Mouse (Mus musculus) heart, embryonic 13.5 days (tissue): ENCODE data around the gene Tirap. TPM values are rescaled to one million over a fixed set of nuclear protein-coding genes. Genes with fewer than 3 reads are reported as not detected.

Source experiments
- ATAC-seq: fragments of 200-750 bp; cut with Nextera tagmentation; 2 replicates; pipeline ENCODE4 v1.8.0; 2017; ENCODE audit warnings: moderate TSS enrichment; ENCODE audit not compliant: insufficient number of reproducible peaks, low FRiP score, low TSS enrichment; ENCODE audit errors: extremely low read depth
- H3K27ac ChIP-seq: fragments of 300-500 bp; sonication (generic); replicated peaks from 2 replicates; pipeline ENCODE4 v1.5.1; 2015; ENCODE audit warnings: moderate library complexity, mild to moderate bottlenecking, inconsistent platforms
- H3K27me3 ChIP-seq: fragments of 300-500 bp; sonication (generic); replicated peaks from 2 replicates; pipeline ENCODE4 v1.6.1; 2015; ENCODE audit warnings: mild to moderate bottlenecking, inconsistent platforms
- H3K36me3 ChIP-seq: fragments of 300-500 bp; sonication (generic); 2 replicates; pipeline ENCODE4 v1.6.1; 2015; ENCODE audit warnings: mild to moderate bottlenecking, inconsistent platforms
- H3K4me1 ChIP-seq: fragments of 300-500 bp; sonication (generic); 2 replicates; pipeline ENCODE4 v1.6.1; 2015; ENCODE audit warnings: inconsistent platforms
- H3K4me2 ChIP-seq: fragments of 300-500 bp; sonication (generic); 2 replicates; pipeline ENCODE4 v1.6.1; 2015; ENCODE audit warnings: inconsistent platforms, mild to moderate bottlenecking, moderate library complexity
- H3K4me3 ChIP-seq: fragments of 300-500 bp; sonication (generic); 2 replicates; pipeline ENCODE4 v1.5.1; 2015; ENCODE audit warnings: moderate library complexity, mild to moderate bottlenecking, inconsistent platforms
- H3K9ac ChIP-seq: fragments of 300-500 bp; sonication (generic); 2 replicates; pipeline ENCODE4 v1.6.1; 2015; ENCODE audit warnings: inconsistent platforms, mild to moderate bottlenecking, moderate library complexity
- H3K9me3 ChIP-seq: fragments of 300-500 bp; sonication (generic); 2 replicates; pipeline ENCODE4 v1.6.1; 2016; ENCODE audit warnings: inconsistent platforms
- WGBS: fragments of 180-500 bp; shearing (Covaris S2); methylation state at CpG from one replicate; pipeline ENCODE4 v1.1.7; 2015; ENCODE audit warnings: mixed read lengths; 5-methylcytosine and 5-hydroxymethylcytosine counted together
- polyA plus RNA-seq: library from polyadenylated mRNA; unstranded; fragments of >200 nt; fragmentation: Nextera tagmentation; extraction: Ambion mirVana; gene quantifications from 2 replicates; pipeline ENCODE4 v1.2.1, GENCODE M21; 2015

Tirap gene
- polyA plus RNA-seq, 1 experiment from 2014 or later = 8.1 TPM

DNA sequence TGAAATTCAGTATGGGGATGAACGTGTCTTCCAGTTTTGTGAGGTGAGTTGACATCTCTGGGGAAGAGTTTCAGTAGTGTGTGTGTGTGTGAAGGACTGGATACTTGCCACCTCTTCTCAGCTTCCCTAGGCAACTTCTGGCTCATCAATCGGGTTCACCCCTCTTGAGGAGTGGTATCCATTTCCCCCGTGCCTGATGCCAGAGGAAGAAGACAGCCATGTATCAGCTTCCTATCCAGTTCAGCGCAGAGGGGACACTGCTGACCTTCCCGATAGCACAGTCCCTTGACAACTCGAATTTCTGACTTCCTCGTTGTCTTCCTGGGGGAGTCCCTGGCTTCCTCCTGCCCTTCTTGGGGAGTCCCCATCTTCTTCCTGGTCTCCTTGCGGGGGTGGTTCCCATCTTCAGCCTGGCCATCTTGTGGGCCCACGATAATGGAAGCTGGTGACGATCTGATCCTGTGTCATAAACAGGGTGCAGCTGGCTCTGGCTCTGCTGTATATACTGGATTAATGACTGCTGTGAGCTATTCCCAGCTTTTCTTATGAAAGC is 12.7 kb downstream of the Tirap start:
- no peak for ATAC-seq

DNA sequence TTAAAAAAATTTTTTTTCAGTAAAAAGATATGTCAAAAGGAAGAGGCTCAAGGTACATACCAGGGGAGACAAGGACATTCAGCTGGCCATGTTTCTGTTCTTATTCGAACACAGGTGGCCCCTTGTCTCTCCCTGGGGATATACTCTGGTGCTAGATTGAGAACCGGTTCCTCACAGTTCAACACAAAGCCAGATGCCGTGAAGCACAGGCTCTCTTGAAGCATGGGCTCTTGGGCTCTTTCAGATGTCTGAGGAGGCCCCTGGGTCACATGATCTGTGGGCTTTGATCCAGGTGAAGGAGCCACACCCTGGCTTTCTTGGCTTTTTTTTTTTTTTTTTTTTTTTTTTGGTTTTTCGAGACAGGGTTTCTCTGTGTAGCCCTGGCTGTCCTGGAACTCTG is 13.7 kb downstream of the Tirap start:
- ATAC-seq = no peak
- WGBS = 71% methylated on average over 4 of the region's 4 CpGs
- Histone ChIP-seq H3K4me2 (no peak overlapping the region), H3K9ac (no peak overlapping the region), H3K36me3 (peaks cover 54% of the 10 kb centered on the region), H3K9me3 (no peaks in the 10 kb centered on the region), H3K27ac (no peak overlapping the region), H3K4me3 (no peak overlapping the region), H3K27me3 (no peaks in the 10 kb centered on the region), H3K4me1 (no peaks in the 10 kb centered on the region)

More for the DNA sequence above, 12.7 kb downstream of the Tirap start:
- Histone ChIP-seq H3K4me2 (no peak overlapping the region), H3K27me3 (no peaks in the 10 kb centered on the region), H3K4me3 (no peak overlapping the region), H3K4me1 (no peaks in the 10 kb centered on the region), H3K36me3 (peaks cover 57% of the 10 kb centered on the region), H3K9ac (no peak overlapping the region), H3K27ac (no peak overlapping the region), H3K9me3 (no peaks in the 10 kb centered on the region)
- WGBS = 80% methylated on average over 10 of the region's 10 CpGs

- WGBS = 61% methylated on average over 5 of the region's 5 CpGs
Observed at GRCm38 (mm10) chr9:35183359-35183758, 16.7 kb downstream of the Tirap start.

DNA sequence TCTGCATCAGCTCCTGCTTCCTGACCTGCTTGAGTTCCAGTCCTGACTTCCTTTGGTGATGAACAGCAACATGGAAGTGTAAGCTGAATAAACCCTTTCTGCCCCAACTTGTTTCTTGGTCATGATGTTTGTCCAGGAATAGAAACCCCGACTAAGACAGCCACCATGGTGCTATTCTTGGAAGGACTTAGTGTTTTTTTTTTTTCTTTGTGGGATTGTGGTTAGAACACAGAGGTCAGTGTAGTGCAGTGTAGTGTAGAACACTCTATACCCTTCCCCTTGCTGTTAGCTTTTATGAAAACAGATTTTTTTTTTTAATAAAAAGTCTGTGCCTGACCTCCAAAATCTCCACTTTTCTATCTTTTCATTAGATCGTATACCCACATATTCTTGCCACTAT is 17.3 kb downstream of the Tirap start:
- 68% methylated on average over 2 of the region's 2 CpGs for WGBS
- H3K27ac ChIP-seq = no peak overlapping the region
- no peak overlapping the region for H3K9ac ChIP-seq
- no peaks in the 10 kb centered on the region for H3K9me3 ChIP-seq
- no peak overlapping the region for H3K4me3 ChIP-seq
- ATAC-seq = no peak
- H3K27me3 ChIP-seq = no peaks in the 10 kb centered on the region
- peaks cover 18% of the 10 kb centered on the region for H3K36me3 ChIP-seq
- no peak overlapping the region for H3K4me2 ChIP-seq
- no peaks in the 10 kb centered on the region for H3K4me1 ChIP-seq

More at GRCm38 (mm10) chr9:35183359-35183758, 16.7 kb downstream of the Tirap start:
- H3K36me3 ChIP-seq = peaks cover 23% of the 10 kb centered on the region
- no peak overlapping the region for H3K27ac ChIP-seq
- no peak overlapping the region for H3K9ac ChIP-seq
- no peaks in the 10 kb centered on the region for H3K9me3 ChIP-seq
- H3K4me2 ChIP-seq = no peak overlapping the region
- H3K4me3 ChIP-seq = no peak overlapping the region
- ATAC-seq = no peak
- H3K27me3 ChIP-seq = no peaks in the 10 kb centered on the region
- no peaks in the 10 kb centered on the region for H3K4me1 ChIP-seq

DNA sequence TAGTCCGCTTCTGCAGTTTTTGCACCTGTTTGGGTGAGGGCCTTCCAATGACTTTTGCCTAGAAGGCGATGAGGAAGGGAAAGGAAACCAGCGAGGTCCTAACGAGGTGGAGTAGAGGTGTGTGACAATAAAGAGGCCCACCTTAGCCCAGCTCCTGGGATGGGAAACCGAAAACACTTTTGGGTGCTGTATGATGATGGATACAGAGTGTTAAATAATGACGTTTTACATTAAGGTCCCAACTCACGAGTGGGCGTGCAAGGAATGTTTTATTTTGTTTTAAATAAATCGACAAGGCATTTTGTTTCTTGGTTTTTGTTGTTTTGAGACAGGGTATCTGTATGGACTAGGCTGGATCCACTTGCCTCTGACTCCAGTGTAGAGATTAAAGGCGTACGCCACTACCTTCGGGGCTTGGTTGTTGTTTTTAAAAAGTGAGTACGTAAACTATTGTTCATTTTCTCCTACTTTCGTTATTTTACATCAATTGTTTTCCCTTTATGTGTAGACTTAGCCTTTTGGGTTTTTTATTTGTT is 23.9 kb downstream of the Tirap start:
- H3K4me1 ChIP-seq = peaks cover 15% of the 10 kb centered on the region
- ATAC-seq = no peak
- H3K9ac ChIP-seq = peak overlapping the region; percentile 83
- no peaks in the 10 kb centered on the region for H3K27me3 ChIP-seq
- peak overlapping the region; percentile 94 for H3K4me2 ChIP-seq
- WGBS = 43% methylated on average over 14 of the region's 14 CpGs
- H3K36me3 ChIP-seq = no peaks in the 10 kb centered on the region; the same call in 1 of the 2 replicates
- no peak overlapping the region for H3K27ac ChIP-seq
- no peaks in the 10 kb centered on the region for H3K9me3 ChIP-seq
- H3K4me3 ChIP-seq = peak overlapping the region; percentile 69

GRCm38 (mm10) chr9:35175251-35176123 is 24.6 kb downstream of the Tirap start, which contains the start of gene Dcps:
Gene Dcps, minus strand, starts transcription at chr9:35176061.
- under 1% methylated on average over 38 of the region's 38 CpGs for WGBS
- peak within 1 kb of the TSS; percentile 94 for H3K4me2 ChIP-seq
- H3K4me1 ChIP-seq = peaks cover 15% of the 10 kb centered on the region
- no peaks in the 10 kb centered on the region for H3K27me3 ChIP-seq
- H3K4me3 ChIP-seq = peak within 1 kb of the TSS; percentile 69
- peak; percentile 93 for ATAC-seq
- H3K9me3 ChIP-seq = no peaks in the 10 kb centered on the region
- peak within 1 kb of the TSS; percentile 90 for H3K27ac ChIP-seq
- H3K9ac ChIP-seq = peak within 1 kb of the TSS; percentile 83
- peaks cover 7% of the 10 kb centered on the region for H3K36me3 ChIP-seq

DNA sequence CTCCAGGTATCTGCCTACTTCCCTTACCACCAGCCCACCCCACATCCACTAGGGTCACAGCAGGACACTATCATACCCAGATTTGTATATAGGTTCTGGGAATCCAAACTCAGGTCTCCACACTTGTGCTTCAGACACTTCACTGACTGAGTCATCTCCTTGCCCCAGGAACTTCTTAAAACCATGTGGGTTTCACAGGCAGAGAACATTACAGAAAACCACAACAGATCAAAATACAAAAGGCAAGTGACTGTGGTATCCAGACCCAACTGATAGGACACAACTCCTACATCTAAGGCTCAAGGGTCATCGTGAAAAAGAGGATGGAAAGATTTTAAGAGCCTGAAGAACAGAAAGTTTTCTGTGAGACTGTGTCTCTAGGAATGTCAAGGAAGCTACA is 26.8 kb downstream of the Tirap start:
- H3K4me2 ChIP-seq = no peak overlapping the region
- no peak overlapping the region for H3K27ac ChIP-seq
- H3K4me3 ChIP-seq = no peak overlapping the region
- H3K4me1 ChIP-seq = peaks cover 15% of the 10 kb centered on the region
- no peaks in the 10 kb centered on the region for H3K27me3 ChIP-seq
- 85% methylated on average over 1 of the region's 1 CpGs for WGBS
- H3K36me3 ChIP-seq = peaks cover 28% of the 10 kb centered on the region
- H3K9me3 ChIP-seq = no peaks in the 10 kb centered on the region
- ATAC-seq = no peak
- H3K9ac ChIP-seq = no peak overlapping the region

- Histone ChIP-seq H3K36me3 (peaks cover 28% of the 10 kb centered on the region), H3K27me3 (no peaks in the 10 kb centered on the region), H3K9ac (no peak overlapping the region), H3K4me3 (no peak overlapping the region), H3K27ac (no peak overlapping the region), H3K9me3 (no peaks in the 10 kb centered on the region), H3K4me2 (no peak overlapping the region), H3K4me1 (peaks cover 10% of the 10 kb centered on the region)
- 85% methylated on average over 7 of the region's 7 CpGs for WGBS
- no peak for ATAC-seq
Observed at GRCm38 (mm10) chr9:35170071-35170470, 30.0 kb downstream of the Tirap start.

GRCm38 (mm10) chr9:35166798-35167635 is 33.1 kb downstream of the Tirap start:
- Histone ChIP-seq H3K27me3 (no peaks in the 10 kb centered on the region), H3K4me3 (no peak overlapping the region), H3K9ac (no peak overlapping the region), H3K4me1 (no peaks in the 10 kb centered on the region), H3K9me3 (no peaks in the 10 kb centered on the region), H3K4me2 (no peak overlapping the region), H3K36me3 (peaks cover 40% of the 10 kb centered on the region), H3K27ac (no peak overlapping the region)
- WGBS = 65% methylated on average over 9 of the region's 9 CpGs
- ATAC-seq = no peak

DNA sequence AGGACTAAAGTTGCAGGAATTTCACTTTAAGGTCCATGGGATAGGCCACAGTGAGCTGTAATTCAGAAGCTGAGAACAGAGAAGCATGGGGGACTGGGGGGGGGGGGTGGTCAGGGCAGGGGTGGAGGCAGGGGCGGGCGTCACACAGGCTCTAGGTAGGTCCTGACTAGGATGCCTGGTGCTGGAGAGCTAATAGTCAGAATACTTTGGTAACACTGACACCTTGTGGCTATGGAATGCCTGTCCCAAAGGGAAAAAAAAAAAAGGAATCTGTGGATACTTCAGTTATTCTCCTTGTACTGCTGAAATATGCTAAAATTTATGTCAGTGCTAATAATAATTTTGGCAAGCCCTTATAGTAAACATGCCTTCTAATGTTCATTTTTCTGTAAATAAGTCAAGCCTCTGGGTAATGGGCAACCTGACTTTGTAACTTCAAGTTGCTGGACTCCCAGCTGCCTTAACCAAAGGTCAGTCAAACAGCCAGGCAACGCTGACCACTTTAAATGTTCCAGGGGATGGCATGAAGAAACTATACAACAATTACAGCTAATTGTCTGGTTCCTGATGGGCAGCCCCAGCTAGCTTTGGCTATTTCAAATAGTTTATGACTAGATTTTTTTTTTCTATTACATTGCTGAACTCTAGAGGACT is 33.8 kb downstream of the Tirap start:
- H3K27me3 ChIP-seq = no peaks in the 10 kb centered on the region
- no peak overlapping the region for H3K4me2 ChIP-seq
- H3K4me3 ChIP-seq = no peak overlapping the region
- H3K36me3 ChIP-seq = peaks cover 42% of the 10 kb centered on the region
- ATAC-seq = no peak
- H3K9ac ChIP-seq = no peak overlapping the region
- no peaks in the 10 kb centered on the region for H3K9me3 ChIP-seq
- H3K27ac ChIP-seq = no peak overlapping the region
- WGBS = 35% methylated on average over 3 of the region's 3 CpGs
- H3K4me1 ChIP-seq = no peaks in the 10 kb centered on the region
